Mouse (Mus musculus) small intestine, adult 2 months (tissue): ENCODE results near the gene Dpep3. TPM values are rescaled to one million over a fixed set of nuclear protein-coding genes. Genes with fewer than 3 reads are reported as not detected.
"Not testable (repeated sequence)": the region's sequence is repeated elsewhere in the genome, so short reads cannot be mapped to it uniquely, and the experiment has no call there.

Experiments
- H3K27ac ChIP-seq: fragments of 200-500 bp; 2 replicates; pipeline ENCODE4 v1.5.1; 2012; ENCODE audit warnings: low read depth, low read length, control low read depth, inconsistent platforms; ENCODE audit not compliant: insufficient read depth
- H3K27me3 ChIP-seq: fragments of 200-500 bp; 2 replicates; pipeline ENCODE4 v1.6.1; 2012; ENCODE audit warnings: mild to moderate bottlenecking, moderate library complexity, low read length, inconsistent platforms; ENCODE audit not compliant: control insufficient read depth, insufficient read depth
- H3K36me3 ChIP-seq: fragments of 200-500 bp; 2 replicates; pipeline ENCODE4 v1.6.1; 2012; ENCODE audit warnings: mild to moderate bottlenecking, low read length, control low read depth, inconsistent platforms; ENCODE audit not compliant: control insufficient read depth, insufficient read depth
- H3K4me1 ChIP-seq: fragments of 200-500 bp; 2 replicates; pipeline ENCODE4 v1.6.1; 2012; ENCODE audit warnings: low read length, inconsistent platforms, mixed read lengths; ENCODE audit not compliant: control insufficient read depth, insufficient read depth, insufficient read length
- H3K4me3 ChIP-seq: fragments of 200-500 bp; 2 replicates; pipeline ENCODE4 v1.5.1; 2012; ENCODE audit warnings: low read depth, mild to moderate bottlenecking, control low read depth, inconsistent platforms, low read length, moderate library complexity
- CTCF ChIP-seq: fragments of 200-500 bp; IDR thresholded peaks from 2 replicates; pipeline ENCODE4 v1.5.1; 2012; ENCODE audit warnings: low read depth, mild to moderate bottlenecking, control low read depth, inconsistent platforms, low read length, moderate library complexity, mixed read lengths; ENCODE audit not compliant: insufficient replicate concordance, insufficient read length; ENCODE audit errors: extremely low read depth
- POLR2A ChIP-seq: fragments of 200-500 bp; IDR thresholded peaks from 2 replicates; pipeline ENCODE4 v1.6.1; 2012; ENCODE audit warnings: low read depth, mild to moderate bottlenecking, control low read depth, inconsistent platforms, low read length, moderate library complexity
- WGBS: fragments of 180-500 bp; shearing (Covaris S2); methylation state at CpG from one replicate; pipeline ENCODE4 v1.1.7; 2018; 5-methylcytosine and 5-hydroxymethylcytosine counted together
- polyA plus RNA-seq: library from polyadenylated mRNA; depleted of rRNA; stranded (reverse); fragments of >200 nt; gene quantifications from 2 replicates; pipeline ENCODE4 v1.2.3, GENCODE M21; 2012; rRNA removed

Gene Dpep3
- polyA plus RNA-seq: 0.05 and 0.06 TPM in 2 replicates

DNA sequence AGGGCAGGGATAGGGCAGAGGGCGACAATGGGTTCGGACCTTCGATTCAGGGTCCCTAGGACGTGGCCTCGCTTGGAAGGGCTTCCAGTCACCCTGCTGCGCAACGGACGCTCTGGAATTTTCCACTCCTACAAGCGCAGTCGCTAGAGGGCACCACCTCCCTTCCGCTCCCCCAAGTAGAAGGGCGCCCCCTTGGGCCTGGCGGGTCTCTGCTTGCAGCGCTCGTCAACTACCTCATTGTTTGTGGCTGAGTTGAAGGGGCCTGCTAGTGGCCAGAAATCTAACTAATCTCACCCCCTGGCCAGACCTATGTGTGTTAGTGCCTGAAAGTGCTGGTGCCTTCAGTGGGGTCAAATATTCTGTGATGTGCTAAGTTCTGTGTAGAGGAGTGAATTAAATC is at the start of gene Dpep3:
TSS of gene Dpep3 (minus strand) at position 105 of the 400 bp plus-strand sequence.
- Histone ChIP-seq H3K27ac (no peak within 1 kb of the TSS), H3K4me3 (no peak within 1 kb of the TSS), H3K27me3 (no peaks in the 10 kb centered on the region), H3K36me3 (no peaks in the 10 kb centered on the region), H3K4me1 (no peaks in the 10 kb centered on the region)
- TF ChIP-seq CTCF (no peak), POLR2A (no peak)
- 92% methylated on average over 15 of the region's 15 CpGs for WGBS

GRCm38 (mm10) chr8:106022483-106022882 is 43.3 kb upstream of the Dpep3 start:
- H3K4me1 ChIP-seq: no peaks in the 10 kb centered on the region
- H3K27ac ChIP-seq: no peak overlapping the region
- TF ChIP-seq POLR2A: no peak
- peak; percentile 90; the same call in 1 of the 2 replicates for TF ChIP-seq CTCF
- no peaks in the 10 kb centered on the region for H3K27me3 ChIP-seq
- H3K36me3 ChIP-seq: peaks cover 2% of the 10 kb centered on the region
- H3K4me3 ChIP-seq: no peak overlapping the region

- Histone ChIP-seq H3K27ac (no peak overlapping the region), H3K4me1 (no peaks in the 10 kb centered on the region), H3K4me3 (no peak overlapping the region), H3K36me3 (peaks cover 6% of the 10 kb centered on the region), H3K27me3 (no peaks in the 10 kb centered on the region)
- TF ChIP-seq CTCF: no peak
- no peak for TF ChIP-seq POLR2A
- WGBS: 73% methylated on average over 3 of the region's 3 CpGs
Measured at GRCm38 (mm10) chr8:106018039-106018438, 38.8 kb upstream of the Dpep3 start.

GRCm38 (mm10) chr8:106017130-106017529 is 37.9 kb upstream of the Dpep3 start:
- Histone ChIP-seq H3K36me3 (peaks cover 6% of the 10 kb centered on the region), H3K4me1 (no peaks in the 10 kb centered on the region), H3K27me3 (no peaks in the 10 kb centered on the region), H3K4me3 (no peak overlapping the region), H3K27ac (peak overlapping the region; percentile 5; the same call in 1 of the 2 replicates)
- TF ChIP-seq POLR2A: no peak
- no peak for TF ChIP-seq CTCF
- WGBS: 79% methylated on average over 7 of the region's 7 CpGs

GRCm38 (mm10) chr8:106016284-106016683 is 37.1 kb upstream of the Dpep3 start:
- Histone ChIP-seq H3K4me3 (no peak overlapping the region), H3K27me3 (no peaks in the 10 kb centered on the region), H3K36me3 (peaks cover 6% of the 10 kb centered on the region), H3K4me1 (0 out of 2 replicates have a peak, but pooled peaks cover 3% of the 10 kb centered on the region), H3K27ac (no peak overlapping the region)
- no peak for TF ChIP-seq CTCF
- TF ChIP-seq POLR2A: no peak
- 91% methylated on average over 6 of the region's 6 CpGs for WGBS

DNA sequence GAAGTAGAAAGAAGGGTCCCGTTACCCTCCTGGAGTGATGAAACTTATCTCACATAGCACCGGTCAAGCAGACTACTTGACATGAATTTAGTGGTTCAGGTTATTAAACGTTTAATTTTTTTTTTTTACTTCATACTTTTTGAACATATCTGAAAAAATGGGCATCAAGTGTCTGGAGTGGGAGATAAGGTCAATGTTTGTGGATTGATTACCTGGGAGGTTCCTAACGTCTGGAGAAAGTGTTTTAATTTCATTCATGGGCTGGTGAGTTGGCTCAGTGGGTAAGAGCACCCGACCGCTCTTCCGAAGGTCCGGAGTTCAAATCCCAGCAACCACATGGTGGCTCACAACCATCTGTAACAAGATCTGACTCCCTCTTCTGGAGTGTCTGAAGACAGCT is 33.0 kb upstream of the Dpep3 start:
- WGBS: 72% methylated on average over 8 of the region's 8 CpGs
- not testable (repeated sequence) for H3K4me1 ChIP-seq, H3K36me3 ChIP-seq, H3K27me3 ChIP-seq, H3K4me3 ChIP-seq, H3K27ac ChIP-seq

DNA sequence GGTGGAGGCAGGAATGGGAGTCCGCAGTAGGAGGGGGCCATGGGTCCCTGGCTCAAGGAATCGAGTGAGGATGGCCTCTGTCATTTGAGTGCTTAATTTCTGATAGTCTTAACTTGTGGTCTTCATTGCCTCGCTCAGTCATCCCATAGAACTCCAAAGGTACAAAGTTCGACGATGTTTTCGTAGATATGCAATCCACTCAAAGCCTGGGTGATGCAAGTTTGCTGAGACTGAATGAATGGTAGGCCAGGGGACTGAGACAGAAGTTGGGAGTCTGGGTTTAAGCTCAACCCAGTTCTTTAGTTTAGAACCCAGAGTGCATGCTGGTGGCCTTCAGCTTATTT is 32.4 kb upstream of the Dpep3 start, which contains the start of gene Ddx28:
TSS of gene Ddx28 (minus strand) at position 240 of the 344 bp plus-strand sequence.
- WGBS: 2% methylated on average over 6 of the region's 6 CpGs
- Histone ChIP-seq H3K4me3 (peak within 1 kb of the TSS; percentile 90), H3K27me3 (no peaks in the 10 kb centered on the region), H3K27ac (peak within 1 kb of the TSS; percentile 41), H3K36me3 (peaks cover 2% of the 10 kb centered on the region), H3K4me1 (peaks cover 3% of the 10 kb centered on the region)
- no peak for TF ChIP-seq POLR2A
- TF ChIP-seq CTCF: no peak
